Mouse (Mus musculus) adrenal gland, postnatal 36 days (tissue): ENCODE results near the gene Dbx1. TPM values are rescaled to one million over a fixed set of nuclear protein-coding genes. Genes with fewer than 3 reads are reported as not detected.

ENCODE experiments used
- DNase-seq, 2 experiments: peaks; one replicate each; pipeline ENCODE4 v3.0.0; 2021; ENCODE audit warnings: mixed read lengths in 1 of 2
- total RNA-seq, 2 experiments: library from RNA; stranded (reverse); gene quantifications; 2 replicates each; pipeline ENCODE4 v1.2.3; 2021

The Dbx1 gene
- total RNA-seq, 2 experiments from 2014 or later = not detected

- DNase-seq = no peak
These were observed 4.3 kb downstream of the Dbx1 start for GRCm38 (mm10) chr7:49632391-49632790.

DNA sequence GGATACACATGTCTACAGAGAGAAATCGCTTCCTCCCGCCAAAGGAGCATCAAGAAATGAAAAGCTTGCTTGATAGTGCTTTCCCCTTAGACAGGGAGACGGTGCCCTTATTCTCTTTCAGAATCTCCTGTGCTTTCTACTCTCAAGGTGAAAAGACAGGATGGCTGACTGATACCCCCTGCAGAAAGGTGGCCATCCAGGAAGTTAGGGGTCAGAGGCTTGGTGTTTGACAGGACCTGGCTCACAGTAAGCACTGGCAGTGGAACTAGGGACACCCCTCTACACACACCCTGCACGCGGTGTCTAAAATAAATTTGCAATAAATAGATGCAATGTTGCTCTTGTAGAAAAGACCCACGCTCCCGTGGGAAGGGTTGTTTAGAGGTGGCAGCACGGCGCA lies 4.8 kb downstream of the Dbx1 start:
- no peak for DNase-seq

- no peak for DNase-seq
These were observed 16.5 kb downstream of the Dbx1 start for GRCm38 (mm10) chr7:49620160-49620559.

DNA sequence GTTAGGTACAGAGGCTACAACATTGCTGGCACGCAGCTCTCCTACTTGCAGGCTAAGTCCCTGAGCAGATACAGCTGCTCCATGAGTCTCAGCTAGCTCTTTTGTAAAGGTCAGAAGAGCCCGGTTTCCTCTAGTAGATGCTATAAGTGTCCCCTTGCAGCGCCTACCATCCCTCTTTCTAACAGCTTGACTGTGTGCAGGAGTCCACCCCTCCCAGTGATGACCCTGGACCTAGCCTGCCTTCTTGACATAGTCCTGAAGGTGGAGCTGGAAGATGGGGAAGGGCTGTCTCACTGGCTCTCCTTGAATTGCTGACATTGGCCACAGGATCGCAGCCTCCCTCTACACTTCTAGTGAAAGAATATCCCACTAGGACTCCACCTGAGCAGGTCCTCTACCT lies 19.6 kb downstream of the Dbx1 start:
- DNase-seq = no peak

- peak; percentile 59 to 79 for DNase-seq
These were observed 20.4 kb downstream of the Dbx1 start for GRCm38 (mm10) chr7:49616258-49616735.

- peak; percentile 37 to 41 for DNase-seq
These were observed 31.5 kb downstream of the Dbx1 start for GRCm38 (mm10) chr7:49604965-49605795.

GRCm38 (mm10) chr7:49604244-49604643 lies 32.4 kb downstream of the Dbx1 start:
- DNase-seq = no peak

GRCm38 (mm10) chr7:49601191-49601975 lies 35.3 kb downstream of the Dbx1 start:
- DNase-seq = peak; percentile 69 to 80

DNA sequence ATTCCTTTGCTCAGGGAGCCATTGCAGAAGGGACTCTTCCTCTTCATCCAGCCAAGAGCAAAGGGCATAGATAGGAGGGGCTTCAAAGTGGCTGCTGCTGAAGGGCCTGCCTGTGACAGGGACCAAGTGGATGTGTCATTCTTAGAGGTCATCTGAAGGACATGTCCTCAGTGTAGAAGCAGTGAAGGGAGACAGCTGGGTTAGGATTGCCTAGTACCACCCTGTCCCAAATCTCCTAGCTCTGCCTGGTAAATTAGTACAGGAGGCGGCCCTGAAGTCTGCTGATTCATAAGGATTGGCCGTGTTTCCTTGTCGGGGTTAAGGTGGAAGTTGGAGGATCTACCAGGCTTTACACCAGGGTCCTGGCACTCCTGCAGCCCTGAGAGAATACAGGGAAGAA lies 36.7 kb downstream of the Dbx1 start:
- DNase-seq = no peak

- DNase-seq = no peak
These were observed 38.4 kb downstream of the Dbx1 start for GRCm38 (mm10) chr7:49598225-49598624.

GRCm38 (mm10) chr7:49597776-49598175 lies 38.9 kb downstream of the Dbx1 start:
- DNase-seq = no peak

GRCm38 (mm10) chr7:49589635-49590034 lies 47.0 kb downstream of the Dbx1 start:
- DNase-seq = no peak

DNA sequence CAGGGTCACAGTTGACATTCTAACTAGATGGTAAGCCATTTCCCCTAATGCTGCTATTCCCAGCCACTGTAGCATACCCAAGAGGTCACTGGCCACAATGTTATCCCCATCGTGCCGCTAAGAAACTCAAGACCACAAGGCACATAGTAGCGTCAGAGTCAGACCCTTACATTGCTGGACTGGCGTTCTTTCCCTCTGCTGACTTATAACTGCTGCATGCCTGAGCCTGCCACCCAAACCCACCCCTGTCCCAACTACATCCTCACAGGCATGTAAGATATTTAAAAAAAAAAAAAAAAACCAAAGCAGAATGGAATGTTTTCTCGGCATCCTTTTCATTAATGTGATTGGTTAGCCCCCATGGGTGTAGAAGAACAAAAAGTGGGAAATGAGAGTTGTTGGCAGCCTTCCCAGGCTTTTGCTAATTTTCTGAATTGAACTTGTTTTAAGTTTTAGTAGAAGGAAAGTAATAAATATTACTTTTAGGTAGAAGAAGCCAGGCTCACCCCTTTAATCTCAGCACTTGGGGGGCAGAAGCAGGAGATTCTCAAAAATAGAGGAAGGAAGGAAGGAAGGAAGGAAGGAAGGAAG lies 50.0 kb downstream of the Dbx1 start:
- no peak for DNase-seq

GRCm38 (mm10) chr7:49583176-49583575 lies 53.5 kb downstream of the Dbx1 start:
- no peak for DNase-seq

GRCm38 (mm10) chr7:49582551-49582950 lies 54.1 kb downstream of the Dbx1 start:
- DNase-seq = no peak

- DNase-seq = no peak
These were observed 54.7 kb downstream of the Dbx1 start for GRCm38 (mm10) chr7:49581951-49582350.

Other genes starting within 250 kb of the Dbx1 start
- 10 to 100 TPM; 33.0 to 40.2 TPM for gene Htatip2, start 122.3 kb upstream of the Dbx1 start, total RNA-seq
- 10 to 100 TPM; 32.7 to 51.7 TPM for gene Prmt3, start 141.5 kb upstream of the Dbx1 start, total RNA-seq